Mouse (Mus musculus): ENCODE data around the gene Fdx1l.

DNA sequence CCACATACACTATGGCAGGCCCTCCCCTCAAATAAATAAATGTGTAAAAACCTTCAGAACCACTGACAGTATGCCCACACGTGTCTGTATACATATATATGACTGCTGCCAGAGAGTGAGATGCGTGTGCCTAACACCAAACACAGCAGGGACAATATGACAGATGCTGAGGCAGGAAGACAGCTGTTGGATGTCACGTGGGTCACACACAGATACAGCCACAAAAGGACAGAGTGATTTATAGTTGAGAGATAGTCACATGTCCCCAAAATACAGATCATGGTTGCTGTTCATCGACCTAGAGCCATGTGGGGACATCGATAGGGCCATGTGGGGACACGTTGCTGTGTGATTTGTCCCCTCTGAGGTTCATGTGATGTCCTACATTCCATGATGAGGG is 43.7 kb upstream of the Fdx1l start:
- no peak for TF ChIP-seq CTCF (IDR thresholded peaks at IDR 0.05; ENCODE audit: borderline replicate concordance, insufficient read depth, low read length)
- TF ChIP-seq POLR2A (IDR thresholded peaks at IDR 0.05; ENCODE audit: low read depth, low read length) = no peak

Data from embryonic fibroblast, embryonic 13.5 days (primary cell).